Mouse (Mus musculus) CH12.LX (cell line): Measurements from ENCODE around the gene Crat. TPM values are rescaled to one million over a fixed set of nuclear protein-coding genes. Genes with fewer than 3 reads are reported as not detected.
A peak's percentile ranks its signal among the peaks of the same experiment; 100 is the strongest.

Source experiments
- DNase-seq: peaks from one replicate; pipeline ENCODE4 v3.0.0-alpha.2; 2013; ENCODE audit errors: extremely low read depth
- H3K27ac ChIP-seq: 2 replicates; pipeline ENCODE4 v1.5.1; 2012; ENCODE audit warnings: low read depth, mild to moderate bottlenecking, control low read depth, moderate library complexity; ENCODE audit not compliant: insufficient read depth
- H3K27me3 ChIP-seq: replicated peaks from 2 replicates; pipeline ENCODE3; 2012; ENCODE audit warnings: inconsistent platforms
- H3K36me3 ChIP-seq, 2 experiments: replicated peaks in 1 of 2; 2 replicates each; pipeline versions ENCODE3 to v1.6.1; 2012; ENCODE audit warnings: inconsistent platforms in 1 of 2, low read length in 1 of 2, mild to moderate bottlenecking in 1 of 2, mixed read lengths in 1 of 2, moderate library complexity in 1 of 2; ENCODE audit not compliant: control insufficient read depth in 1 of 2, insufficient read depth in 1 of 2
- H3K4me1 ChIP-seq, 2 experiments: 2 replicates each; pipeline ENCODE4 v1.6.1; 2012; ENCODE audit warnings: inconsistent platforms in 1 of 2, moderate library complexity in 1 of 2; ENCODE audit not compliant: insufficient read depth in 2 of 2, control insufficient read depth in 1 of 2
- H3K4me2 ChIP-seq: 2 replicates; pipeline ENCODE4 v1.6.1; 2012; ENCODE audit warnings: low read depth, mild to moderate bottlenecking, control low read depth; ENCODE audit not compliant: poor library complexity, insufficient read depth, severe bottlenecking
- H3K4me3 ChIP-seq, 3 experiments: fragments of 150-350 bp in 1 of 3; sonication (generic) in 1 of 3; replicated peaks in 1 of 3; 2 replicates each; pipeline versions ENCODE3 to v1.5.1; 2011 to 2012; ENCODE audit warnings: low read depth in 2 of 3, low read length in 2 of 3, mild to moderate bottlenecking in 2 of 3, moderate library complexity in 2 of 3, control low read depth in 1 of 3, improper control_type of control experiment in 1 of 3, inconsistent platforms in 1 of 3, mixed read lengths in 1 of 3; ENCODE audit not compliant: poor library complexity in 1 of 3
- H3K79me2 ChIP-seq: replicated peaks from 2 replicates; pipeline ENCODE4 v1.6.1; 2012; ENCODE audit warnings: mild to moderate bottlenecking, moderate library complexity; ENCODE audit not compliant: control insufficient read depth, poor library complexity, insufficient read depth, severe bottlenecking; ENCODE audit errors: extremely low read depth
- H3K9ac ChIP-seq: 2 replicates; pipeline ENCODE4 v1.6.1; 2012; ENCODE audit warnings: low read depth, mild to moderate bottlenecking, control low read depth, moderate library complexity; ENCODE audit not compliant: insufficient read depth
- H3K9me3 ChIP-seq: replicated peaks from 2 replicates; pipeline ENCODE3; 2012; ENCODE audit warnings: low read length, inconsistent platforms, mixed read lengths
- CTCF ChIP-seq, 2 experiments: IDR thresholded peaks in 1 of 2; conservative IDR thresholded peaks in 1 of 2; 2 replicates each; pipeline ENCODE4 v1.5.1; 2011 to 2012; ENCODE audit warnings: low read depth in 2 of 2, low read length in 2 of 2, improper control_type of control experiment in 1 of 2, inconsistent platforms in 1 of 2, mild to moderate bottlenecking in 1 of 2, moderate library complexity in 1 of 2
- E2F4 ChIP-seq: IDR thresholded peaks from 2 replicates; pipeline ENCODE4 v1.6.1; 2011; ENCODE audit warnings: low read depth, low read length, improper control_type of control experiment; ENCODE audit not compliant: insufficient replicate concordance
- ELF1 ChIP-seq: IDR thresholded peaks from 2 replicates; pipeline ENCODE4 v1.6.1; 2014; ENCODE audit warnings: low read depth, mild to moderate bottlenecking, inconsistent platforms, low read length, improper control_type of control experiment
- ETS1 ChIP-seq: conservative IDR thresholded peaks from 2 replicates; pipeline ENCODE4 v1.6.1; 2012; ENCODE audit warnings: low read depth, mild to moderate bottlenecking, inconsistent platforms, low read length, improper control_type of control experiment, moderate library complexity
- HCFC1 ChIP-seq: IDR thresholded peaks from 2 replicates; pipeline ENCODE4 v1.6.1; 2012; ENCODE audit warnings: low read depth, mild to moderate bottlenecking, inconsistent platforms, low read length, improper control_type of control experiment
- IRF4 ChIP-seq: IDR thresholded peaks from 2 replicates; pipeline ENCODE4 v1.6.1; 2014; ENCODE audit warnings: low read depth, mild to moderate bottlenecking, inconsistent platforms, low read length, improper control_type of control experiment
- KAT2A ChIP-seq: IDR thresholded peaks from 2 replicates; pipeline ENCODE4 v1.6.1; 2012; ENCODE audit warnings: low read length, improper control_type of control experiment, inconsistent platforms; ENCODE audit not compliant: insufficient replicate concordance
- MEF2A ChIP-seq: IDR thresholded peaks from 2 replicates; pipeline ENCODE4 v1.6.1; 2014; ENCODE audit warnings: low read depth, mild to moderate bottlenecking, inconsistent platforms, low read length, improper control_type of control experiment, borderline replicate concordance
- NELFE ChIP-seq: IDR thresholded peaks from 2 replicates; pipeline ENCODE4 v1.6.1; 2011; ENCODE audit warnings: low read depth, low read length, improper control_type of control experiment
- NRF1 ChIP-seq: IDR thresholded peaks from 2 replicates; pipeline ENCODE4 v1.6.1; 2014; ENCODE audit warnings: low read depth, mild to moderate bottlenecking, inconsistent platforms, low read length, improper control_type of control experiment, moderate library complexity
- POLR2AphosphoS2 ChIP-seq: IDR thresholded peaks from 2 replicates; pipeline ENCODE4 v1.6.1; 2011; ENCODE audit warnings: low read depth, low read length, improper control_type of control experiment
- RCOR1 ChIP-seq: conservative IDR thresholded peaks from 2 replicates; pipeline ENCODE4 v1.6.1; 2012; ENCODE audit warnings: low read depth, mild to moderate bottlenecking, inconsistent platforms, low read length, improper control_type of control experiment
- TBP ChIP-seq: conservative IDR thresholded peaks from 2 replicates; pipeline ENCODE4 v1.6.1; 2011; ENCODE audit warnings: low read depth, low read length, improper control_type of control experiment
- TCF12 ChIP-seq: IDR thresholded peaks from 2 replicates; pipeline ENCODE4 v1.6.1; 2014; ENCODE audit warnings: low read depth, mild to moderate bottlenecking, inconsistent platforms, low read length, improper control_type of control experiment
- USF1 ChIP-seq: IDR thresholded peaks from 2 replicates; pipeline ENCODE4 v1.6.1; 2014; ENCODE audit warnings: low read depth, mild to moderate bottlenecking, inconsistent platforms, low read length, improper control_type of control experiment
- ZC3H11A ChIP-seq: IDR thresholded peaks from 2 replicates; pipeline ENCODE4 v1.6.1; 2012; ENCODE audit warnings: low read depth, mild to moderate bottlenecking, inconsistent platforms, low read length, improper control_type of control experiment
- ZKSCAN1 ChIP-seq: IDR thresholded peaks from 2 replicates; pipeline ENCODE4 v1.6.1; 2012; ENCODE audit warnings: low read depth, inconsistent platforms, low read length, improper control_type of control experiment, borderline replicate concordance
- ZMIZ1 ChIP-seq: IDR thresholded peaks from 2 replicates; pipeline ENCODE4 v1.6.1; 2012; ENCODE audit warnings: low read depth, mild to moderate bottlenecking, inconsistent platforms, low read length, improper control_type of control experiment
- dilution Hi-C: fragments of 300-500 bp; cut with MboI; formaldehyde crosslinking; loops from 2 replicates; pipeline ENCODE4 v1.14.3; 2020; ENCODE audit warnings: low sequenced_read_pairs; ENCODE audit not compliant: extremely low pct_unique_long_range_greater_than_20kb, extremely low pct_ligation_motif_present
- in situ Hi-C: fragments of 300-500 bp; cut with MboI; formaldehyde crosslinking; loops from 3 replicates; pipeline ENCODE4 v1.14.3; 2019; ENCODE audit warnings: low sequenced_read_pairs, low pct_ligation_motif_present, low pct_unique_long_range_greater_than_20kb, mixed read lengths
- polyA plus RNA-seq: library from polyadenylated mRNA; unstranded; fragments of >175 nt; gene quantifications from 2 replicates; pipeline ENCODE4 v1.2.1, GENCODE M21; 2012; ENCODE audit warnings: low read depth; ENCODE audit not compliant: insufficient read length
- total RNA-seq, 2 experiments: library from RNA; depleted of rRNA; stranded (reverse); fragments of 300-350 nt in 1 of 2; fragments of >200 nt in 1 of 2; gene quantifications; 2 replicates each; pipeline ENCODE4 v1.2.3; 2012 to 2014

The Crat gene
- total and polyA plus RNA-seq, 3 experiments = 1.7 to 4.5 (median 4.2) TPM

GRCm38 (mm10) chr2:30458349-30458748, 42.7 kb upstream of the Crat start:
- in situ Hi-C loops (no loop called here), dilution Hi-C loops (no loop called here)
- peak overlapping the region; percentile 6 for H3K27ac ChIP-seq
- H3K79me2 ChIP-seq = no peaks in the 10 kb centered on the region
- peaks cover 13 to 43% of the 10 kb centered on the region in 2 experiments for H3K4me1 ChIP-seq
- no peak overlapping the region for H3K4me3 ChIP-seq
- no peaks in the 10 kb centered on the region for H3K27me3 ChIP-seq
- H3K4me2 ChIP-seq = no peak overlapping the region; the same call in 1 of the 2 replicates
- no peaks in the 10 kb centered on the region for H3K9me3 ChIP-seq
- DNase-seq = peak; percentile 60
- no peak overlapping the region for H3K9ac ChIP-seq
- peaks cover 0 to 20% of the 10 kb centered on the region in 2 experiments for H3K36me3 ChIP-seq
- peak; percentile 68 for TF ChIP-seq ETS1
- no peak for TF ChIP-seq ZKSCAN1
- TF ChIP-seq ELF1 = no peak

GRCm38 (mm10) chr2:30456104-30456980, 40.7 kb upstream of the Crat start:
- no peaks in the 10 kb centered on the region for H3K9me3 ChIP-seq
- H3K27me3 ChIP-seq = no peaks in the 10 kb centered on the region
- in situ Hi-C loops (no loop called here), dilution Hi-C loops (no loop called here)
- H3K9ac ChIP-seq = no peak overlapping the region
- no peaks in the 10 kb centered on the region for H3K79me2 ChIP-seq
- peaks cover 0 to 35% of the 10 kb centered on the region in 2 experiments for H3K36me3 ChIP-seq
- no peak overlapping the region for H3K4me2 ChIP-seq
- no peak for TF ChIP-seq POLR2AphosphoS2
- no peak for TF ChIP-seq IRF4
- no peak for TF ChIP-seq TBP
- TF ChIP-seq NELFE = no peak
- TF ChIP-seq ZC3H11A = no peak
- no peak for TF ChIP-seq MEF2A
- TF ChIP-seq KAT2A = no peak
- no peak for TF ChIP-seq ZMIZ1
- no peak for TF ChIP-seq CTCF (conservative IDR thresholded peaks at IDR 0.05 in 1 of 2, IDR thresholded peaks at IDR 0.05 in 1 of 2; ENCODE audit: low read depth in 2 of 2, low read length in 2 of 2)
- no peak for TF ChIP-seq NRF1
- no peak for TF ChIP-seq ETS1
- TF ChIP-seq USF1 = no peak
- TF ChIP-seq TCF12 = no peak
- no peak for TF ChIP-seq RCOR1
- no peak for TF ChIP-seq HCFC1
- TF ChIP-seq E2F4 = no peak
- H3K4me3 ChIP-seq = no peak overlapping the region
- no peak overlapping the region for H3K27ac ChIP-seq
- no peak for DNase-seq
- peaks cover 9 to 50% of the 10 kb centered on the region in 2 experiments for H3K4me1 ChIP-seq
